Mouse (Mus musculus) embryonic stem cell, embryonic (primary cell): ENCODE measurements around the gene Zswim1.

Experiments
- CTCF ChIA-PET, 4 experiments: fragments of 300-600 bp in 2 of 4; fragments of 350-600 bp in 2 of 4; sonication (Branson Sonifier 250); formaldehyde crosslinking; loops; one replicate each; lab custom pipeline; 2022; ENCODE audit warnings: inconsistent platforms in 2 of 4; lab: Charles Lee
- POLR2A ChIA-PET, 4 experiments: fragments of 300-600 bp in 2 of 4; fragments of 350-600 bp in 2 of 4; sonication (Branson Sonifier 250); formaldehyde crosslinking; loops; one replicate each; lab custom pipeline; 2022; ENCODE audit warnings: antibody characterized with exemption in 4 of 4, inconsistent platforms in 1 of 4; lab: Charles Lee

Zswim1 gene

DNA sequence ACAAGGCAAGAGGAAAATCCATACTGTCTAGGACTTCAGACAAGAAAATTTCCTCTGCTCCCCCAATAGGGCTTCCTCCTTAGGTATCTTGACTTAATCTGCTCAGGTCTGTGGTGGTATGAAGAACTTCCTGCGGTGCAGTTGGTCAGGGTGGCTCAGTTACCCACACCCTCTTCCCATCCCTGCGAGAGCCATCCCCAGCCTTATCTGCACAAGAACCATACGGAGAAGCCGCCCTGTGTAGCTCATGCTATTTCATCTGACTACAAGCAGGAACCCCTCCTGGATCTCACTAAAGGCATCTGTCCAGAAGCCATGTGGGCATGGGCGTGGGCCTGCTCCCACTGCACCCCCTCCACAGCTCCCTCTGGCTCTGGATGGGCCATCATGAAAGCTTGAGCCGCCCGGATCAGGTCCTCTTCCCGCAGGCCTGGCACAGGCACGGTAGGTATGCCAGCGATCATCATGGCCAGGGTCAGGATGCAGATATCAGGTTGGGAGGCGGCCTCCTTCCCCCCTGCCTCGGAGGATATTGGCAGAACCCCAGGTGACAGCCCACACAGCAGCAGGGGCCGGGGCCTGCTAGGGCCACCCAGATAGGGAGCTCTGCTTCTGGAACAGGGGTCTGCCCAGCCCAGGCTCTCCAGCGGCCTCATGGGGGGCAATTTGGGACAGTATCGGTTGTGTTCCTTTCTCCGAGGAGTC, 4.8 kb downstream of the Zswim1 start:
- POLR2A ChIA-PET, result interaction anchor here in 3 of 4 experiments (0.7 to 18.2 kb wide), 31 partner anchors 8 to 86 kb away, joined by 3 to 694 read pairs (median 5); partner anchors contain the start of genes Acot8 (in 3 of the 3), Zswim3 (in 3 of the 3), Ctsa (in 2 of the 3) and Neurl2 (in 2 of the 3)
- CTCF ChIA-PET, result interaction anchor here in 3 of 4 experiments (0.6 to 4.6 kb wide), 7 partner anchors 10 to 437 kb away, joined by 3 to 22 read pairs (median 3); no protein-coding TSS in a partner anchor

DNA sequence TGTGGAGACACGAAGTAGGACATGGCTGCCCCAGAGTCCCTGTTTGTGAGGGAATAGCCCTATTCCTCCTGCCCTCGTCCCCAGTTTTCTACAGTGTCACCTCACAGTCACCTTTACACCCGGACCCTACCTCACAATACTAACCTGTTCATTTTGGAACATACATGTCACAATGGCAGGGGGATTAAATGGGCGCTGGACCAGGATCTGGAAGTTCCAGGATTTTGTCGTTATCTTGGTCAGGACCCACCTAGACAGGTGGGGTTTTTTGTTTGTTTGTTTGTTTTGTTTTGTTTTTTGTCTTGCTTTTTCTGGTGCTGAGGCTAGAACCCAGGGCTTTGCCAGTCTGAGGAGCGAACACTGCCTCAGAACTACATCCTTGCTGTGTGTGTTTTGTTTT, 6.0 kb downstream of the Zswim1 start, which contains the start of gene Spata25:
Gene Spata25, minus strand, starts transcription at position 101 of the 400 bp plus-strand sequence.
- ChIA-PET POLR2A (interaction anchor here in 3 of 4 experiments (0.5 to 18.2 kb wide), 14 partner anchors 9 to 88 kb away, joined by 3 to 694 read pairs (median 5); partner anchors contain the start of genes Acot8 (in 2 of the 3), Ctsa (in 2 of the 3), Neurl2 (in 2 of the 3) and Zswim3 (in 2 of the 3)), CTCF (no interaction called here)

DNA sequence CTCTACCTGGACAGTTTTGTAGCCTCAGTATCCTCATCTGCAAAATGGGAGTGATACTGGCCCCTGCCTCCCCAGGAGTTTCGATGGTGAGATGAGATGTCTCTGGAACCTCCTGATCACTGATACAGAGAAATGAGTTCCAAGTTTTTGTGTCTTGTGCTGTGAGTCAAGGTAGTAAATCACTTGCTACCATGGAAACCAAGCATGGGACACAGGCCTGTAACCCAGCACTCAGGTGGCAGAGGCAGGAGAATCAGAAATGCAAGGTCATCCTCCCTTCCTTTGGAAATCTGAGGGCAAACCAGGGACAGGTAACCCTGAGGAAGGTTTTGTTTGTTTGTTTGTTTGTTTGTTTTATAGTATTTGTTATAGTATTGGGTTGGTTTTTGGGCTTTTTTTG, 6.6 kb downstream of the Zswim1 start:
- POLR2A ChIA-PET, result interaction anchor here in 2 of 4 experiments (0.6 to 18.2 kb wide), 9 partner anchors 9 to 48 kb away, joined by 3 to 694 read pairs (median 134); partner anchors contain the start of genes Acot8 (in 2 of the 2), Ctsa (in 2 of the 2), Neurl2 (in 2 of the 2) and Zswim3 (in 2 of the 2)
- CTCF ChIA-PET, result interaction anchor here in 1 of 4 experiments (0.6 kb wide), 1 partner anchor 35 kb away, joined by 3 read pairs; no protein-coding TSS in a partner anchor

DNA sequence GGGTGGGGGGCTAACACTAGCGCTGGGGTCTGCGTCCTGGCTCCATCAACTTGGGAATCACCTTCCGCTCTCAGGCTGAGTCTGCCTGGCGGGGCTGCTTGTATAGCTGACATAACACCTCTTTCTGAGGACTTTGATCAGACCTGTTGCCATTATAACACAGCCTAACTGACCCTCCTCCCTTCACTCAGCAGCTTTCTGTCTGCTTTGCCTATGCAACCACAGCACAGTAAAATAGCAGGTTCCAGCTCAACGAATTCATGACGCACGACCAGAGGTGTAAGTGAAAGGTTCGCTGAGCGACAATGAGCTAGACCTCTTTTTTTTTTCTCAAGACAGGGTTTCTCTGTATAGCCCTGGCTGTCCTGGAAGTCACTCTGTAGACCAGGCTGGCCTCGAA, 8.5 kb downstream of the Zswim1 start:
- CTCF ChIA-PET, result interaction anchor here in 1 of 4 experiments (1.1 kb wide), 1 partner anchor 15 kb away, joined by 3 read pairs; no protein-coding TSS in a partner anchor
- POLR2A ChIA-PET, result interaction anchor here in 3 of 4 experiments (0.5 to 19.6 kb wide), 19 partner anchors 7 to 1768 kb away, joined by 3 to 527 read pairs (median 6); partner anchors contain the start of genes Acot8 (in 3 of the 3), Zswim1 (in 3 of the 3), Zswim3 (in 3 of the 3) and Spata25 (in 2 of the 3)

DNA sequence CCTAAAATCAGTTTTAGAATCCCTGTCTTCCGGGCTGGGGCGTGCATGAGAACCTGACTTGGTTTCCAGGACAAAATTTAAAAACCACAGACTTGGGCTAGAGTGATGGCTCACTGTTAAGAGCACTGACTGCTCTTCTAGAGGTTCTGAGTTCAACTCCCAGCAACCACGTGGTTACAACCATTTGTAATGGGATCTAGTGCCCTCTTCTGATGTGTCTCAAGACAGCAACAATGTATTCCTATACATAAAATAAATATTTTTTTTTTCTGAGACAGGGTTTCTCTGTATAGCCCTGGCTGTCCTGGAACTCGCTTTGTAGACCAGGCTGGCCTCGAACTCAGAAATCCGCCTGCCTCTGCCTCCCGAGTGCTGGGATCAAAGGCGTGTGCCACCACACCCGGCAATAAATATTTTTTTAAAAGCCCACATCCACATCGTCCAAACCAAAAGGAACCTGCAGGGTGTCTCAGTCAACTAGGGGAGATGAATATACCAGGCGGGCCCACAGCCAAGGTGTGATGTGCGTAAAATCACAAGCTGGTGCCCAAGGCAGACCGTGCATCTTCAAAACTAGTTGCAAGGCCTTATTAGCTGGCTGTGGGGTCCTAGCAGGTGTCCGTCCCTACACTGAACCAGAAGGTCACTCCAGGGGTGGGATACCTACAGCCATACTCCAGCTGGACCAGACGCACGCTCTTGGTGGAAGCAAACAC, 9.7 kb downstream of the Zswim1 start:
- ChIA-PET POLR2A (interaction anchor here (0.6 to 19.6 kb wide), 55 partner anchors 9 to 116 kb away, joined by 3 to 527 read pairs (median 6); partner anchors contain the start of genes Acot8 (in 3 of the 4), Zswim1 (in 3 of the 4), Zswim3 (in 3 of the 4) and Pcif1 (in 2 of the 4)), CTCF (interaction anchor here in 3 of 4 experiments (0.5 to 2.8 kb wide), 21 partner anchors 9 to 251 kb away, joined by 3 to 24 read pairs (median 4); partner anchors contain the start of genes Zswim1 (in 2 of the 3), Pltp (in 1 of the 3) and Snx21 (in 1 of the 3))

DNA sequence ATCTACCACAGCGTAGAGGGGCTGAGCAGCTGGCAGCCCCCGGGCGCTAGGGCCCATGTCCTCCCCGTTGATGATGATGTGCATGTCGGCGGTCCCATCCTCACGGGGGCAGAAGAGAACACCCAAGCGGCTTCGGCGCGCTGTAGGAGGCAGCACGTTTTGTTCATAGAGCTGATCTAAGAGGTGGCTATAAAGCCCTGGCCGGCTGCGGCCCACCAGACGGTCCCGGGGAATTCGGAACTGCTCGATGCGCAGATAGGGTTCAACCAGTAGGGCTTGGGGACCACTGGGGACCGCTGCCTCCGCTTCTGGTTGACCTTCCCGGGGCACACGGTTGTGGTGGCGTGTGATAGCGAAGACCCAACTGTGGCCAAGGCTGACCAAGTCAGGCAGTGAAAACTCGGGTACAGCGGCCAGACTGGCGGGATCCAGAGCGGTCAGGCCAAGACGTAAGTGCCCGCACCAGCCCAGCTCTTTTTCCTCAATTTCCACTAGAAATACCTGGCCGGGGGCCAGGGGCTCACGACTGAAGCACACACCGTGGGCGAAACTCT, 10.3 kb downstream of the Zswim1 start, which contains the start of gene Ctsa:
Gene Ctsa, plus strand, starts transcription at position 126 of the 554 bp plus-strand sequence.
- POLR2A ChIA-PET, result interaction anchor here (0.6 to 19.6 kb wide), 62 partner anchors 8 to 565 kb away, joined by 3 to 527 read pairs (median 5); partner anchors contain the start of genes Acot8 (in 3 of the 4), Zswim1 (in 3 of the 4), Zswim3 (in 3 of the 4) and Pcif1 (in 2 of the 4)
- CTCF ChIA-PET, result interaction anchor here (0.5 to 2.8 kb wide), 23 partner anchors 10 to 754 kb away, joined by 3 to 24 read pairs (median 4); partner anchors contain the start of genes Zswim1 (in 2 of the 4), Pltp (in 1 of the 4) and Snx21 (in 1 of the 4)

DNA sequence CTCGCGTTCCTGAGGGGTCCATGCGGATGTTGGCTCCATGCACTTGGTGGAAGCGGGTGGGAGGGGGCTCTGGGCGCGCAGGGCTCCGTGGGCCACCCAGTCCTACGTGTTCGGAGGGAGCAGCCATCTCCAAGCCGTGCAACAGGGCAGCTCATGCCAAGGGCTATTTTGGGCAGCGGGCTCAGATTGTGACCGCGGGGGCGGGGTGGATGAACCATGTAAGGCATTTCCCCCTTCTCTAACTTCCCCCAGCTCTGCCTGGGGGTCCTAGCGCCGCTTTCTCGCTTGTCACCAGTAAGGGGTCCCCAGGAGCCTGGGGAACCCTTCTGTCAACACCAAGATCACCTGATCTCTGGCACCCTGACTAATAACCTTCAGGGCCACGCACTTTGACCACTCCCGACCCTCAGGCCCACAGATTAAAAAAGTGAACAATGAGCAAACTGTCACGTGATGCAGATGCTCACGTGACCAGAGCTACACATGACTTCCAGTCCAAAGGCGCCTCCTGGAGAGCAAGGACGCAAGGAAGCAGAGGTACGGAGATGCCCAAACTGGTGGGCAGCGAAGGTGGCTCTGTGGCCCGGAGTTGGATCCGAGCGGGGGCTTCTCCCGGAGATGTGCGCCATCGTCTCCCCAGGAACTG, 11.0 kb downstream of the Zswim1 start, which contains the start of gene Neurl2:
Gene Neurl2, minus strand, starts transcription at position 143 of the 646 bp plus-strand sequence.
- ChIA-PET CTCF (interaction anchor here (0.5 to 2.8 kb wide), 19 partner anchors 10 to 754 kb away, joined by 3 to 24 read pairs (median 4); partner anchors contain the start of genes Zswim1 (in 2 of the 4), Pltp (in 1 of the 4), Slc12a5 (in 1 of the 4) and Snx21 (in 1 of the 4)), POLR2A (interaction anchor here in 3 of 4 experiments (0.6 to 19.6 kb wide), 59 partner anchors 7 to 565 kb away, joined by 3 to 527 read pairs (median 6); partner anchors contain the start of genes Acot8 (in 3 of the 3), Zswim1 (in 3 of the 3), Zswim3 (in 3 of the 3) and Pcif1 (in 2 of the 3))

DNA sequence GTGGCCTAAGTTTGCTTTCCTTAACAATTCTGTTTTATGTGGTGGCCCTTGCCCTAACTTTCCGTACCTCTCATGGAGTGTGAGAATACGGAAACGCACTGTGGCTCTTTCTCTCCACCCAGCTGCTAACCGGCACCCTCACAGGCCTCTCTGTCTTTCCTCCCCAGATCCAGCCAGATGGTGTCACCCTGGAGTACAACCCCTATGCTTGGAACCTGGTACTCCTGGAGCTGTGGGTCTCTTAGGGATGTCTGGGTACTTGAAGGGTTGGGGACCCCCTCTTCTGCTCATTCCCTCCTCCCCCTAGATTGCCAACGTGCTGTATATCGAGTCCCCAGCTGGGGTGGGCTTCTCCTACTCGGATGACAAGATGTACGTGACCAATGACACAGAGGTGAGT, 12.0 kb downstream of the Zswim1 start:
- POLR2A ChIA-PET, result interaction anchor here in 3 of 4 experiments (0.6 to 19.6 kb wide), 44 partner anchors 10 to 1068 kb away, joined by 3 to 527 read pairs (median 6); partner anchors contain the start of genes Acot8 (in 3 of the 3), Zswim1 (in 3 of the 3), Zswim3 (in 3 of the 3) and Pcif1 (in 2 of the 3)
- CTCF ChIA-PET, result interaction anchor here in 3 of 4 experiments (0.8 to 2.8 kb wide), 6 partner anchors 11 to 41 kb away, joined by 3 to 24 read pairs (median 4); no protein-coding TSS in a partner anchor

DNA sequence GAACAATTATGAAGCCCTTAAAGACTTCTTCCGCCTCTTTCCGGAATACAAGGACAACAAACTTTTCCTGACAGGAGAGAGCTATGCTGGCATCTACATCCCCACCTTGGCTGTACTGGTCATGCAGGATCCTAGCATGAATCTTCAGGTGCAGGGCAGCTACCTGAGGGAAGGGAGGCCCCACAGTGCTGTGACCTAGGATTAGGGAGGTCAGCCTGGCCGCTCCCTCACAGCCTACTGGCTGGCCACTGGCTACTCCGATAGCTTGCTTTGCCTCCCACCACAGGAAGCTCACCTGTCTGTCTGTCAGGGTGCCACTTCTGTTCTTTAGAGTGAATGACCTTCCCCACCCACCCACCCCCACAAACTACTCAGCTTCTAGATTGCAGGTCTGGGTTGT, 12.7 kb downstream of the Zswim1 start:
- CTCF ChIA-PET, result interaction anchor here in 3 of 4 experiments (0.9 to 2.8 kb wide), 5 partner anchors 11 to 51 kb away, joined by 3 to 24 read pairs (median 3); no protein-coding TSS in a partner anchor

DNA sequence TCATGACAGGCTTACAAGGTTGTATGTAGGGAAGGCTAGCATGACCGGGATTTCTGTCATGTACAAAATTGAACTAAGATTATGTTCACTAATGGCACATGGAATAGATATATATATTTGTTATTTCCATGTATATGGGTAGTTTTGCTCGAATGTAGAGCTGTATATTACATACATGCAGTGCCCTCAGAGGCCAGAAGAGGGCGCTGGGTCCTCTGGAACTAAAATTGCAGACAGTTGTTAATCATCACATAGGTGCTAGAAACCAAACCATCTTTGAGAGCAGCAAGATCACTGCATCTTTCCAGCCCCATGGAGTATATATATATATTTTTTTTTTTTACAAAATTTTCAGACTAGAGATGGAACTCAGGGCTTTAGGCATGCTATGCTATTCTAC, 23.3 kb downstream of the Zswim1 start:
- ChIA-PET POLR2A (interaction anchor here (0.6 to 24.3 kb wide), 28 partner anchors 6 to 88 kb away, joined by 3 to 527 read pairs (median 7); partner anchors contain the start of genes Ctsa (in 3 of the 4), Zswim1 (in 3 of the 4), Acot8 (in 2 of the 4) and Neurl2 (in 2 of the 4)), CTCF (interaction anchor here (0.5 to 2.8 kb wide), 44 partner anchors 8 to 351 kb away, joined by 3 to 24 read pairs (median 4); partner anchors contain the start of genes Ctsa (in 3 of the 4), Acot8 (in 2 of the 4), Zswim3 (in 2 of the 4) and Neurl2 (in 1 of the 4))

More for the DNA sequence above, 12.7 kb downstream of the Zswim1 start:
- POLR2A ChIA-PET, result interaction anchor here in 3 of 4 experiments (0.8 to 19.6 kb wide), 36 partner anchors 10 to 392 kb away, joined by 3 to 527 read pairs (median 6); partner anchors contain the start of genes Acot8 (in 3 of the 3), Zswim1 (in 3 of the 3), Zswim3 (in 3 of the 3) and Pltp (in 2 of the 3)

DNA sequence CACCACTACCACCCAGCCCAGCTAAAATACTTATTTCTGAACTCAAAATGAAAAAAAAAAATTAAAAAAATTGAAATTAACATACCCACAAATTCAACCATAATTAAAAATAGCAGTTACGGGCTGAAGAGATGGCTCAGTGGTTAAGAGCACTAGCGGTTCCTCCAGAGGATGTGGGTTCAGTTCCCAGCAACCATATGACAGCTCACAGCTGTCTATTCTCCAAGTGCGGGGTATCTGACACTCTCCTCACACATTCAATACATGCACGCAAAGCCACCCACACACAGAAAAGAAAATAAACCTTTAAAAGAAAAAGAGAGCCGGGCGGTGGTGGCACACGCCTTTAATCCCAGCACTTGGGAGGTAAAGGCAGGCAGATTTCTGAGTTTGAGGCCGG, 27.6 kb downstream of the Zswim1 start:
- ChIA-PET POLR2A (interaction anchor here in 3 of 4 experiments (0.6 to 24.3 kb wide), 12 partner anchors 9 to 761 kb away, joined by 3 to 527 read pairs (median 4); partner anchors contain the start of genes Ctsa (in 2 of the 3), Neurl2 (in 1 of the 3), Spata25 (in 1 of the 3) and Zswim1 (in 1 of the 3)), CTCF (interaction anchor here in 3 of 4 experiments (1.1 to 2.9 kb wide), 3 partner anchors 17 to 18 kb away, joined by 3 to 16 read pairs (median 10); no protein-coding TSS in a partner anchor)

DNA sequence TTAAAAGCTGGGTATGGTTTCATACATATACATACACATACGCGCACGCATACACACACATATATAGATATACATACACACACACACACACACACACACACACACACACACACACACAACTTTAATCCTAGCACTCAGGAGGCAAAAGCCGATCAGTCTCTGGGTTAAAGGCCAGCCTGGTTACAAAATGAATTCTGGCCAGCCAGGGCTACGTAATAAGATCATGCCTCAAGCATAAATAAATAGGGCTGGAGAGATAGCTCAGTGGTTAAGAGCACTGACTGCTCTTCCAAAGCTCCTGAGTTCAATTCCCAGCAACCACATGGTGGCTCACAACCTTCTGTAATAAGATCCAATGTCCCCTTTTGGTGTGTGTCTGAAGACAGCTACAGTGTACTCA, 33.1 kb downstream of the Zswim1 start:
- POLR2A ChIA-PET, result interaction anchor here (0.7 to 24.3 kb wide), 54 partner anchors 9 to 435 kb away, joined by 3 to 527 read pairs (median 7); partner anchors contain the start of genes Ctsa (in 3 of the 4), Pcif1 (in 3 of the 4), Acot8 (in 2 of the 4) and Neurl2 (in 2 of the 4)
- CTCF ChIA-PET, result interaction anchor here (0.7 to 6.2 kb wide), 18 partner anchors 9 to 462 kb away, joined by 3 to 88 read pairs (median 4); partner anchors contain the start of genes Ctsa (in 1 of the 4) and Neurl2 (in 1 of the 4)

DNA sequence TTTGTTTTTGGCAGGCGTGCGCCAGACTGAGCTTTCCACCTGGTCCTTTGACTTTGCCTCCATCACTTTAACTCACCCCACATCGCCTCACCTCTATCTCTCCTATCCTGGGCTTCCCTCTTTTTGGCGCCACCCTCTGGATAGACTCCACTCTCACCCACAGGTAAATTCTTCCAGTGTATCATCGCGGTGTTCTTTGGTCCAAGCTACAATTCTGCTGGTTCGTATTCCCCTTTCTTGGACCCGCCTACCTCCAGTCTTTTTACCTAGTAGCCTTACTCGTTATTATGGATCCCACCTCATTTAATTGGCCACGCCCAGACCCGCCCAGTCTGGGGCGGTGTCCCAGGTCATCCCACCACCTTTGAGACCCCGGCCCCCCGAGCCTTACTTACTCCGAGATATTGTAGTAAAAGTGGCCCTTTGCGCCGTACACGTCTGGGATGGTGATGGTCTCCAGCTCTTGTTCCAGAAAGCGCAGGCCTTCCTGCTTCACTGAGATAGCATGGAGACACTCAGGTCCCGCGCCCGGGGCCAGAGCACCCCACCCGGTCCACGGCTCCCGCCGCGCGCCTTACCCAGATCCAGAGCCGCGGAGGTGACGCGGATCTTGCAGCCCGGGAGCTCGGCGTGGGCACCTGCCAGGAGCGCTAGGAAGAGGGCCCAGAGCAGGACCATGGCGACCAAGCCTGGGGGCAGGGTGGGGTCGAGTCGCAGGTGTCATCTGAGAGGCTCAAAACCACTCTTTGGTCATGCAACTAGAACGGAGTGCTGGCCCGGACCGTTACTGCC, 34.0 kb downstream of the Zswim1 start:
- ChIA-PET CTCF (interaction anchor here (0.6 to 6.2 kb wide), 34 partner anchors 8 to 461 kb away, joined by 3 to 88 read pairs (median 4); partner anchors contain the start of genes Acot8 (in 2 of the 4), Zswim3 (in 2 of the 4), Ctsa (in 1 of the 4) and Neurl2 (in 1 of the 4)), POLR2A (interaction anchor here (0.8 to 24.3 kb wide), 79 partner anchors 8 to 1136 kb away, joined by 3 to 527 read pairs (median 6); partner anchors contain the start of genes Ctsa (in 3 of the 4), Pcif1 (in 3 of the 4), Zswim1 (in 3 of the 4) and Acot8 (in 2 of the 4))
